Mouse (Mus musculus): ENCODE measurements around the gene Urad. TPM values are rescaled to one million over a fixed set of nuclear protein-coding genes. Genes with fewer than 3 reads are reported as not detected.

Urad gene
- polyA plus RNA-seq, 1 experiment, result not detected

DNA sequence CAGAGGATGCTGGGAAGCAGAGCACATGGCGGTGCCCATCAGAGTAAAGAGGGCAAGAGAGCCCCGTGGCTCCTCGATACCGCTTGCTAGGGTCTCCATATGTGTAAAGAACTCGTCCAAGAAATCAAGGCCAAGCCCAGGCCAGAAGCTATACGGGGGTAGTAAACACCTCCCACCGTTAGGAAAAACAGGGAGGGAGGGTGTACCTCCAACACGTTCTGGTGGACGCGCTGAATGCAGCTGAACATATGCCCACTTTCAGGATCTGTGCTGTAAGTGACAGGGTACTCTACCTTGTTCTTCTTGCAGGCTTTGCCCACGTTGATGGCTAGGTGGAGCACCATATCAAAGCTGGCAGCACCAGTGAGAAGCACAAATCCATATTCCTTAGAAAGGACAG, 3.7 kb upstream of the Urad start:
- DNase-seq (ENCODE audit: low read depth), result no peak

- no peak for DNase-seq (ENCODE audit: low read depth)
Measured at GRCm38 (mm10) chr5:147323237-147323917, 1.1 kb upstream of the Urad start.

DNA sequence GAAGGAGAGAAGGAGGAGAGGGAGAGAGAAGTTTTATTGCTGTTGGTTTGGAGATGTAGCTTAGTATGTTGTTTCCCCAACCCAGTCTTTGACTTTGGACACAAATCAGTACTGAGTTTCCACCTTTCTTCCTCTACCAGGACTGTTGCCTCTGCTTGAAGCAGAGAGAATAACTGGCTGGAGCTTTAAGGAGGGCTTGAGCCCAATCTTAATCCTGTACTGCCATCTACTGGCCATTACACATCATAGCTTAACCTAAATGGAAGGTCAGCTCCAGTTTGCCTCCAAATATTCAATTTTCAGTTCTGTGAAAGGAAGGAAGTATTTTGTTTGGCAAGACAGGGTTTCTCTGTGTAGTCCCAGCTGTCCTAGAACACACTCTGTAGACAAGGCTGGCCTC, 2.6 kb downstream of the Urad start:
- no peak for DNase-seq (ENCODE audit: low read depth)

DNA sequence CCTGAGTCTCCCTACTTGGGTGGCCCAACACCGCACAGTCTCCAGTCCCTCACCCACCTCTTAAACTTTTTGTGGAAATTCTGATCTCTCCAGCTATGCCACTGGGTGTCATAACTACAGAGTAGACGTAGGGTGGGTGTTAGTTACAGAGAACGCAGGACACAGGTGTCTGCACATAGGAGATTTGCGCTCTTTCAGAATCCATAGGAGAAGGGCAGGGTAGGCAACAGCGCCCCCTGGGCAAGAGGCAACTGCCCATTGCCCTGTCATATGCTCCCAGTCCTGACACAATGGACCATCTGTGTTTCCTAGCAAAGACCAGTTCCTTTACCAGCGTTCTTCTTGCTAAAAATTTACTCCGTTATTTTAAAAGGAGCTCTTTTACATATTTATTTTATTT, 4.2 kb downstream of the Urad start:
- DNase-seq (ENCODE audit: low read depth), result no peak

- no peak for DNase-seq (ENCODE audit: low read depth)
Measured at GRCm38 (mm10) chr5:147317321-147317720, 4.9 kb downstream of the Urad start.

GRCm38 (mm10) chr5:147315432-147316075, 6.7 kb downstream of the Urad start:
- DNase-seq (ENCODE audit: low read depth), result no peak

DNA sequence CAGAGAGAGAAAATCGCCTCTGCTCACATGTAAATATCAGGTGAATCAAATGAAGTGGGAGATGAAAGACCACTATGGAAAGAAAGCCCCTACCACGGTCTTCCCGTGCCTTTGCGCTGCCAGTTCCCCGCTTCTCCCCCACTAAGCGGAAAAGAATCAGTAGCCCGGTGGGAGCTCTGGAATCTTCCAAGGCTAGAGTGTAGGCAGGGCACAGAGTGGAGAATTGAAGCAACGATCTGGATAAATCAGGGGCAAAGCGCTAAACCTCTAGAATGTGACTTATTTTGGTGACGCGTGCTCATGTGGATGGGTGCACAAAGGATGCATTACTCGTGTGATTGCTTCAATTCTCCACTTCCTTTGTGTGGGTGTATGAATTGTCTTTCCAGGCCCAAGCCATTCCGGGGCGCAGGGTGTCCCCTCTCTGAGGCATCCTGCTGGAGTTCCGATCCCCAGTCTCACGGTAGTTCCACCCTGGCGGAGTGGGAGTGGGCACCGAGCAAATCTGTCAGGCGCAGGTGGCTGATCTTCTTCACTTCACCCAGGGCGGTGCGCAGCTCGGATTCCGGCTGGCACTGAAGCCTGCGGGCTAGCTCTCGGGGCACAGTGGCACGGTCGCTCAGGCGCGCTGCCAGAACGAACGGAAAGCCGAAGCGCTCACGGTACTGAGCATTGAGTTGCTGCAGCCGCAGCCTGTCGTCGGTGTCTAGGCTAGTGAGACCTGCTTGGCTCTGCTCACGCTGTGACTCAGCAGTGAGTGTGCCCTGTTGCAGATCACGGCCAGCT, 7.4 kb downstream of the Urad start:
- no peak for DNase-seq (ENCODE audit: low read depth)

DNA sequence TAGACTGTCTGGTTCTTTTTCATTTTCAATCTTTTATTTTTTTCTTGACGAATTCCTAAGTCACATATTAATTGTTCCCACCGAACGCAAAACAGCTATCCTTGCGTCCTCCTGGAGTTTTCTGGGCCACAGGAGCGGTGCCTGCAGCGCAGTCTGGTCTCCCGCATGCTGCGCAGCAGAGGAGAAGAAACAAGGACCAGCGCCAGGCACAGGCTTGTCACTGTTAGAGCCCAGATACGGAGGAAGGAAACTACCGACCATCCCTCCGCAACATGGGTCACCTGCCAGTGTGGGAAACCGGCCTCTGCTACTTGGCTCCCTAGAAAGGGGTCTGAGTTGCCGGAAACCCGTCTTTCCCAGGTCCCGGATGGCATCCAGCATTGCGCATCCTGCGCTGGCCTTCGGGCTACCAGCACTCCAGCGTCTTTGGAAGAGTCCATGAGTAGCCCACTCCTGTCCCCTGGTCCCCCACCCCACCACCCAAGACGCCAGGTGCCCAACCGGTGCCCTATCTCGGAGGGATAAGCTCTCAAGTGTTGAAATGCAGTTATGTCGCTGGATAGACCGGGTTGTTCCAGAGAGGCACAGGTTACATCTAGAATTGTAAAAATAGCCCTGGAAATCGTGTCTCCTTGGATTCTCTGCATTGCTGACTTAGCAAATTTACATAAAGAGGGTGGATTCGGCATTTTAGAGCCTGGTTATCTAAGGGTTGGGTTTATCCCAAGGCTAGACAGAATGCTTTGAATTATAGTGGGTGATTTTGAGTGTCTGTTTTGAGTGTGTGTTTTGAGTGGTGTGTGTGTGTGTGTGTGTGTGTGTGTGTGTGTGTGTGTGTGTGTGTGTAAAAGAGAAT, 9.2 kb downstream of the Urad start:
- no peak for DNase-seq (ENCODE audit: low read depth)

DNA sequence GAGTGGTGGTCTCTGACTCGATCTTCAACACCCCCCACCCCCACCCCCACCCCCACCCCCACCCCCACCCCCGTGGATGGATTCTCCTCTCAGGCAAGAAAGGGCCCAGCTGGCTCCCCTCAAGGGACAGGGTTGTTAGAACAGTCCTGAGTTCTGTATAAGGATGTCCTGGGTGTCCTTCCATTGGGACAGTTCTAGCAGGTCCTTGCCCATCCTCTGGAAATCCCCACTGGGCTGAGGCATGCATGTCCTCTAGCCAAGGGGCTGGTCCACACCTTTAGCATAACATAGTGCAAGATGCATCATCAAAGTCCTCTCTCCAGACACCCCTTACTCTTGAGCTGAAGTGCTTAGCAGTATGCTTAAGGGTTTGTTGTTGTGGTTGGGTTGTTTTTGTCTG, 12.5 kb downstream of the Urad start:
- DNase-seq (ENCODE audit: low read depth), result no peak

DNA sequence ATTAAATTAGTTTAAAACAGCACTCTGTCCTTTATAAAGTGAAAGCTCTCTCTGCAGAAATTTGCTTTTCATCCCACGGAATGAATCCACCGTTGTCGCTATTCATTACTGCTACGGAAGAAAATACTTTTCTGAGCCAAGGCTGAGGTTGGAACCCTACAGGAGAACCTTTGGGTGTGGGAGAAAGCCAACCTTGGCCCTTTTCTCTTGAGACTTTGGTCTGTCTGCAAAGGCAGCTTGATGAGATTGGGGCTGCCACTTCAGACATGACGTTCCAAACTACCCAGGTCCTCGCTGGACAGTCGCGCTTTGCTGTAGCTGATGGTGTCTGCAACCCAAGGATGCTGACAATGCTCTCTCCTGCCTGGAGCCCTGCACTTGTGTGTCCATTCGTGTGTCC, 13.8 kb downstream of the Urad start:
- no peak for DNase-seq (ENCODE audit: low read depth)

DNA sequence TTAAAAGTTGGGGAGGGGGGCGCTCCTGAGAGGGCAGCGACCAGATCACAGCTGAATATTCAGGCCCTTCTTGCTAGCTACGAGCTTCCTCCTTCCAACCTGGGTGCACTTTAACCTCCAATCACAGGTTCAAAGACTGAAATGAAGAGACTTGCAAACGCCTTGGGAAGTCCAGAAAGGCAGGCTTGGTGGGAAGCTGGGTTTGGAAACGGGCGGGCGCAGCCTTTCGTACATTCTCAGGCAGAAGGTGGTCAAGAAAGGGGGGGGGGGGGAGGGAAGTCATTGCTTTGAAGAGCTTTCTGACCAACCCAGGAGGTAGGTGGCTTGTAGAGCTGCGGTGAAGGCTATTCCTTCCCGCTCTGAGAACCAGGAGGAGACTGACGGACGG, 14.8 kb downstream of the Urad start:
- no peak for DNase-seq (ENCODE audit: low read depth)

DNA sequence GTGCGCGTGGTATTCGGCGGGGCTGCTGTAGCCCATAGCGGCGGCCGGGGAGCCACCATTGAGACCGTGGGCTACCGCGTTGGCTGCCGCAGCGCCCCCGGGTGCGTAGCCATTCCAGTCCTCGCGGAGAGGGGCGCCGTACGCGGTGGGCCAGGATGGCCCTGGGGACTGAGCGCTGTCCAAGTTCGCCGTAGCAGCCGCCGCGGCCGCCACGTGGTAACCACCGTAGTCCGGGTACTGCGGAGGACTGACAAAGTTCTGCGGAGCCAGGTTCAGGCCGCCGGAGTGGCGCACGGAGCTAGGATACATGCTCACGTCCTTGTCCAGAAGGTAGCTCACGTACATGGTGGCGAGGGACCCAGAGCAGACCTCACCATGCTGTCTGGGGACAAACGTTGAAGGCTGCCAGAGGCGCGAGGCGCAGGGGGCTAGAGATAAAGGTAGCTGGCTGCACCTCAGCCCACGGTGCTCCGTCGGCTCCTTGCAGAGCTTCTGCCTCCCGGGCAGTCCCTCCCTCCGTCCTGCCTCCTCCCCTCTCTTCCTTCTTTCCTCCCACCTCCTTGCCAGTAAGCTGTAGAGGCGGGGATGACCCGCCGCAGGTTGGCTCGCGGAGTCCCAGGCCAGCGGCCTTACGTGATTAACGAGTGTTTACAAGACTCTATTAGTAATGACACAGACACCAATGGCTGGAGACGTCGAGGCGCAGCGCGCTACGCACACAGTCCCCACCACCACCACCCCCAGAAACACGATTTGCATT, 15.4 kb downstream of the Urad start, which contains the start of gene Cdx2:
TSS of gene Cdx2 (minus strand) at position 633 of the 760 bp plus-strand sequence.
- no peak for DNase-seq (ENCODE audit: low read depth)

GRCm38 (mm10) chr5:147305856-147306637, 16.2 kb downstream of the Urad start:
- DNase-seq (ENCODE audit: low read depth), result no peak

DNA sequence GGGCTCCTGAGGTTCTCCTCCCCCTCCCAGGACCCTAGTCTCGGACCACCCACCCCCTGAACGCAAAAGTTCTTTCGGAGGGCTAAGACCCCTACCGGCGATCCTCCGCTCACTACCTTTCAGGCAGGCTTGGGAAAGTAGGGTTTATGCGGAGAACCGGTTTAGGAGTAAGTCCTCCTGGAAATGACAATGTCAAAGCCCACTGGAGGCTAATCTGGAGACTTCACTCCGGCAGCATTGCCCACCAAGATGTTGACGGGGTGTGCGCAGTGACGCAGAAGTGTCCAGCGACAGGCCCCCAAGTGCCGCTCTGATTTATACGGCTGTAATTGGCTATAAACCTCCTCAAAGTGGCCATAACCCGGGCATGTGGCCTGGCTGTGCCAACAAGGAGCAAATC, 17.1 kb downstream of the Urad start:
- DNase-seq (ENCODE audit: low read depth), result no peak

DNA sequence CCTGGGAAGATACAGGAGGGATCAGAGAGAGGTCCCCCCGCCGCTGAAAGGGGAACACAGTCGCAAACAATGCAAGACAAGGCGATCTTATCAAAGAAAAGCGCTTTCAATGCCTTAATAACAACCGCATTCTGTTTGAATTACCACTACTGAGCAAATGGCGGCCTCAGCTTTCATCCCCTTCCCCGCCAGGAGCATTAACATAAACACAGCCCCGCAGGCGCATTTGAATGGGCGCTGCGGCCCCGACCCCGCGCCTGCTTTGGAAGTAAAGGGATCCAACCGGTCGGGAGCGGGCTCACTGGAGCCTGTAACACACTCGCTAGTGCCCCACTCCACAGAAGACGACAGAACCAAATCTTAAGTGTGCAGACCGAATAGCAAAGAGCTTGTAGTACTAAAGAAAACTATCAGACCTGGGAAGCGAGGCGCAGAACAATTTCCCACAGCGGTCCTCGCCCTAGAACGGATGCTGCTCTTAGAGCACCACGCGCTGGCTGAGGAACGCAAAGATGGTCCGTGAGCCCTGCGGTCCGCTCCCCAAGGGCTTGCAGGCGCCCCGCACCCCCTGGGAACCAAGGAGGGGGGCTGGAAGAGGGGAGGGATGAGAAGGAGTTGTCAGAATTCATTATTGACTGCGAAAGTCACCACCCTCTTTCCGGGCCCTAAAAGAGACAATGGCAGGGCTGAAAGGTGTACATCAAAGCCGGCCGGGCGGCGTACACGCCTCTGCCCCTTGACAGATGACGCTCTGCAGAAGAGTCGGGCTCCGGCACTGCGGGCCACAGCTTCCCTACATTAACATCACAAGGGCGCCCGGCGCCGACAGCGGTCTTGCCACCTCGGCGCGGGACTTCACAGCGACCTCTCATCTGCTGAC, 17.7 kb downstream of the Urad start:
- DNase-seq (ENCODE audit: low read depth), result no peak

- no peak for DNase-seq (ENCODE audit: low read depth)
Measured at GRCm38 (mm10) chr5:147302746-147303400, 19.4 kb downstream of the Urad start.

DNA sequence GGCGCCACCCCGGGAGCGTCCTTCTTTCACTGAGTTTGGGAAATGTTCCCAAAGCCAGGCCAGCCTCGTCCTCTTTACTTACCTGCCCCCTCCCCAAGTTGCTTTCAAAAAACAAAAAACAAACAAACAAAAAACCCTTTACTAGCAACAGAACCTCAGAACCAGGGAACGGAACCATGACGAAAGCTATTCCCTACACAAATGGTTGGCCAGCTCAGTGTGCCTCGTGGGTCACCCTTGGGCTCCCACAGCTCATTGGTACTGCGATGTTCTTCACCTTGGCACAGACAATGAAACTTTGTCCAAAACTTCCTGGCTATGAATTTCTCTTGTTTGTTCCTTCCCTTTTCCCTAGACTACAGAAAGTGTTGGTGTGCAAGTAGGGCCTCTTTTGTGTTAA, 20.1 kb downstream of the Urad start:
- no peak for DNase-seq (ENCODE audit: low read depth)

GRCm38 (mm10) chr5:147301781-147302070, 20.5 kb downstream of the Urad start:
- no peak for DNase-seq (ENCODE audit: low read depth)

Measured in gonadal fat pad, adult 2 months (tissue).